Mouse (Mus musculus) urinary bladder, postnatal 14 days (tissue): ENCODE data around the gene Dlg2.

Source experiments
- DNase-seq: peaks from one replicate; pipeline ENCODE4 v3.0.0; 2021; ENCODE audit warnings: low spot score

Dlg2 gene

GRCm38 (mm10) chr7:91442447-91443376 is 966.2 kb downstream of the Dlg2 start:
- DNase-seq, result no peak

DNA sequence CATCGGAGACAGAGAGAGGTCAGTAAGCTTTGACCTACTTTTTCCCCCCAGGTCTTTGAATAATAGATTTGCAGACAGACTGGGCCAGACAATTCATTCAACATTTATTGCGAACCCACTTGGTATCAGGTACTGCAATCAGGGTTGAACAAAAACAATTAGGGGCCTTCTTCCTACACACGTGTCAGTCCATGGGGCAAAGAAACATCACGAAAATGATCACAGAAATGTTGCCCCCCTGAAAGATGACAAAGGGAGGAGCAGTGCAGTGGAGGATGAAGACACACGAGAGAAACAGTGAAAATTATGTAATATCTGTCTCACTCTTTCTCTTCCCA is 966.9 kb downstream of the Dlg2 start:
- DNase-seq, result no peak

DNA sequence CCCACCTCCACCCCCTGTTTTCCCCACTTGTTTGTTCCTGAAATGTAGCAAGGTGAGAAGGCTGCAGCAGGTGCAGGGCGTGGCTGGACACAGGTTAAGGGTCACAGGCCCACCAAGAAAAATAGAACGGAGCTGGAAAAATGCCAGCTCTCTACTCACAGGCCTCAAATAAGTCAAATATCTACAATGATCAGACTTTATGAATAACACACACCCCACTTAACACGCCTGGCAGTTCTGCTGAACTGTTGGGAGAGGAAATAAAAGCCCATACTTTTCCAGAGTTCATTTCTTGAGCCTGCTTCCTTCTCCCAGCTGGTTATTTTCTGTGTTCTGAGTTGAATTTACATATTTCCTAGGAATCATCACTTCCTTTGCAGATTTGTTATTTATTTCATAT is 967.4 kb downstream of the Dlg2 start:
- DNase-seq, result no peak

- DNase-seq, result no peak
Observed at GRCm38 (mm10) chr7:91444728-91445127, 968.3 kb downstream of the Dlg2 start.

DNA sequence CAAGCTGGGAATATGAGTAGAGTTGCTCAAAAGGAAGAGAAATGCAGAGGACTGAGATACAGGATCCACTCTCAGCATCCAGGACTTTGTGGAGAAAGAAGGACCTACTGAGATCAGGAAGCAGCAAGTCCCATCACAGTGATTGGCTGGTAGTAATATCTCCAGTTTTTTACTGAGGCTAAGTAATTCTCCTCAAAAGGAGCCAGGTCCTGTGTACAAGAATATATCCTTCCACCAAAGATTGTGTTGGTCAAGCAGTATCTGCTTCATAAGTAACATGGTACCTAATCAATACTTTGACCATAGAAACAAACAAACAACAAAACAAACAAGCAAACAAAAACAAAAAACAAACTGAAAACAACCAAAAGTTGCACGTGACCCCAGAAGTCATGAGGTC is 980.3 kb downstream of the Dlg2 start:
- no peak for DNase-seq

DNA sequence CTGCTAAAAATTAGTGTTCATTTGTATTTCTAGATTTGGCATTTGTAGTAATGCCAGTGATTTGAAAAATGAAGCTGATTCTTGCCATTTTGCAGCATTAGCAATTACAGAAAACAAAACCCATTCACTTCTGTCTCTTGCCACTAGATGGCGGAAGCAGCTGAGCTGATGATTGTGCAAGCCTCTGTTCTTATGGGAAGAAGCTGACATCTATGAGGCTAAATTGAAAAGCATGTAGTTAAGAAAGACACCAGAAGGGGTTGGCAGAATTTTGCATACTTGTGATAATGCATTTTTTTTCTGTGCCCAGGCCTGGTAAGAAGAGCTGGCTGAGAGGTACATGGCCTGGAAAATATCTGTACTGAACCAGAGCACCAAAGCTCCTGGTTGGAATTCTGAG is 980.7 kb downstream of the Dlg2 start:
- DNase-seq, result peak; percentile 48

- no peak for DNase-seq
Observed at GRCm38 (mm10) chr7:91461352-91461751, 984.9 kb downstream of the Dlg2 start.

DNA sequence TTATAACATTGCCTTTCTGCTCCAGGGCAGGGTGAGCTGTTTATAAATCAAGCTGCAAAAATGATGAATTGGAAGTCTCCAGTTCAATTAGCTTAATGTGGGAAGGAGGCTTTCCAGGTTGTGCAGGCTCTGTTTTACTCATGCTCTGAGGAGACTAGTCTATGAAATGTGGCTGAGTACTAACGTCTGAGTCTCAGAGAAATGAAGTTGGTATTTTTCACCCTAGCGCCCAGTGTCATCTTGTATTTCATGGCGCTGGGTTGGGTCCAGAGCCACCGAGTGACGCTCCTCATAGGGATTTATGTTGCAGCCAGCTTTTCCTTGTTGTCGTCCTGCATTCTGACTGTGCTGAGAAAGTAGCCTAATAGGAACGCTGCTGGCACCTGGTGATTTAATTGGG is 986.8 kb downstream of the Dlg2 start:
- DNase-seq, result no peak

DNA sequence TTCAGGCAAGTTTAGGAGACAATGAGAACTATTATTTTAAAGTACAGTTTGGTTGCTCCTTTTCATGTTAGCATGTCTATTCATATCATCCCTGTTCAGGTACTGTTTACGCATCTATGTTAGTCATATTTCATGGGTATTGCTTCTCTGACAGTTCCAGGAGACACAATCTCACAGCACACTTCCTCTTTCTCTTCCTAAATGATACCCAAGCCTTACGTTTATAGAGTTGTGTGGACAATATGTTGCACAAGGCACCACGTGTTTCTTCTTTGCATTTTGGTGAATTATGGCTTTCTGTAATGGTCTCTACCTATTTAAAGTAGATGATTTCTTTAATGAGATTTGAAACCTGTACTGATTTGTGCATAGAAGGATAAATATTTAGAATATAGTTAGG is 990.6 kb downstream of the Dlg2 start:
- no peak for DNase-seq

DNA sequence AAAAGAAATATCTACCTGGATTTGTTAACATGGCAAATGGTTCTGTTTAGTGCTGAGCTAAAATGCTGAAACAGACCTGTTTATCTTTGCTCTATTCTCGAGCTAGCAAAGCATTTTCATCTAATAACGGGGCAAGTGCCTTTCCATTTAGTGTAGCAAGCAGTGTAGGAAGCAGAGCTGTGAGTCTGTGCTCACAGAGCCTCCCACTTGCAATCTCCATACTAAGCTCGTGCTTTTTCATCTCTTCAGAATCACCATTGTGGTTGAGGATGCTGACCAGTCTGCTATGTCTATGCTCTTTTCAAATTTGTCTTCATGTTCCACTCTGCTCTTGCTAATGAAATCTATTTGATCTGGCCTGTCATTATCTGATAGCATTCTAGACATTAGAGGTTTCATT is 1002.7 kb downstream of the Dlg2 start:
- no peak for DNase-seq

DNA sequence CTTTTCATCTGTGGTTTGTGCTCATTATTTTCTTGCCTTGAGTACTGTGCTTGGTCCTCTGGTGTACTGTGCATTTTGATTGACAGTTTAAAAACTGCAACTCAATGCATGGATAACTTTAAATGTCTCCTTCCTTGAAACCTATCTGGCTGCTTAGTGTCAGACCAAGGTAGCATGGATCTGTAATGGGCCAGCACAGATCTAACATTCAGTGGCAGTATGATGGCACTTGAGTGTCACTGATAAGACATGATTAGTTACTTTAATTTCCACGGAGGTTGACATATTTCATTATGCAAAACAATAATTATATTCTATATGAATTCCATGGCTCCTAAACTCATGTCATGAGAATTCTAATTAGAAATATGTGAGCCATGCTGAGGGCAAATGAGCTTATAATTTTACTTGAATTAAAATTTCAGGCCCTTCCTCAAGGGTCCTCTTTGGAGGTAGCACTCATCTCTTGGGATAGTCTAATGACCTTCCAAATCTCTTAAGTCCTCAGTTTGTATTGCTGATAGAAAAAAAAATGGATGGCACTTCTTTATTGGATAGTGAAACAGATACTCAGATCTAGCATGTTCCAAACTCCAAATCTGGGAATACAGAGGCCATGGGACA is 1005.2 kb downstream of the Dlg2 start:
- DNase-seq, result no peak

GRCm38 (mm10) chr7:91493234-91493633 is 1016.8 kb downstream of the Dlg2 start:
- no peak for DNase-seq

DNA sequence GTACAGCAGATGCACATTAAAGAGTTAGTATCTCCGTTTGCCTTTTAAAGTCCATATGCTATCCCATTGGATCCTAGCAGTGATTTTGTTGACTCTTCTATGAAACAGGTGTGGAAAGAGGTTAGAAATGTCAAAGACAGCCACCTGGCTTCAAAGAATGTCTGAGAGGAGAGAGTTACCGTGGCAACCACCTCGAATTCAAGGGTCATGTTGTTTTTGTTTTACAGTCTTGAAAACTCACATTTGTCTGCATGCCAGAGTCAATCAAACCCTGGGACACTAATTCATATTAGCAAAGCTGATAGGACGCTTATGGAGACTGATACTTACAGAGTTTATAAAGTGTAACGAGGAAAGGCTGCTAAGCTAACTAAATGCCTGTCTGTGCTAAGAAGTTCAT is 1019.1 kb downstream of the Dlg2 start:
- no peak for DNase-seq

GRCm38 (mm10) chr7:91511119-91511518 is 1034.6 kb downstream of the Dlg2 start:
- DNase-seq, result no peak

DNA sequence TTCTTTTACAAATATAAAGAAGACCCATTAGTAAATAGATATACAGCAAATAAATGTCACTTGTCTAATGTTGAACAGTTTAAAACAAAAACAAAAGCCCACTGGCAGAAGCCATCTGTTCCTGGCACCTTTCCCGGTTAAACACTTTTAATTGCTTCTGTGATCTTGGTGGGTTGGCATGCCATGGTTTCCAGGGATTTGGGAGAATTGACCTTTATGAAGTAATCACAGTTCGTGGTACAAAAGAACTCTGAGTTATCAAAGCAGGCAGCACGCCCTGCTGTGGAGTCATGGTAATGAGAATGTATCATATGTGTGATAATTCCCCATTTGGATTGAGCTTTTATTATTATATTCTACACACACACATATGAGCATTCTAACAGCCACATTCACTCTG is 1038.0 kb downstream of the Dlg2 start:
- no peak for DNase-seq

DNA sequence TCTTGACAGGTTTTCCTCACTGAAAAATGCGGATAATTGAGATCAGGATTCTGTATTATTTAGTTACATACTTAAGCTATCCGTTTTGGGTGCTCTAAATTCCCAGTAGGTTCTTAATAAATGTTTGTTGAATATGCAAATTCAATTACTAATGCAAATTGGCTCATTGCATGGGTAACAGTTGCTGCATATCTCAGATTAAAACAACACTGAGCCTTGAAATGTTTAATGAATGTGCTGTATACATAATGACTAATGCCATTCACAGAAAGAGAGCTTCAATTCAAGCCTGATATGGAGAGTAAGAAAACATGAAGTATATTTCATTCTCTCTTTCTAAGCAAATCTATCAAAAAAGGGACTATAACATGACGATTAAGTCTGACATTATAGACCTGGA is 1039.8 kb downstream of the Dlg2 start:
- no peak for DNase-seq

GRCm38 (mm10) chr7:91525859-91526258 is 1049.4 kb downstream of the Dlg2 start:
- no peak for DNase-seq

DNA sequence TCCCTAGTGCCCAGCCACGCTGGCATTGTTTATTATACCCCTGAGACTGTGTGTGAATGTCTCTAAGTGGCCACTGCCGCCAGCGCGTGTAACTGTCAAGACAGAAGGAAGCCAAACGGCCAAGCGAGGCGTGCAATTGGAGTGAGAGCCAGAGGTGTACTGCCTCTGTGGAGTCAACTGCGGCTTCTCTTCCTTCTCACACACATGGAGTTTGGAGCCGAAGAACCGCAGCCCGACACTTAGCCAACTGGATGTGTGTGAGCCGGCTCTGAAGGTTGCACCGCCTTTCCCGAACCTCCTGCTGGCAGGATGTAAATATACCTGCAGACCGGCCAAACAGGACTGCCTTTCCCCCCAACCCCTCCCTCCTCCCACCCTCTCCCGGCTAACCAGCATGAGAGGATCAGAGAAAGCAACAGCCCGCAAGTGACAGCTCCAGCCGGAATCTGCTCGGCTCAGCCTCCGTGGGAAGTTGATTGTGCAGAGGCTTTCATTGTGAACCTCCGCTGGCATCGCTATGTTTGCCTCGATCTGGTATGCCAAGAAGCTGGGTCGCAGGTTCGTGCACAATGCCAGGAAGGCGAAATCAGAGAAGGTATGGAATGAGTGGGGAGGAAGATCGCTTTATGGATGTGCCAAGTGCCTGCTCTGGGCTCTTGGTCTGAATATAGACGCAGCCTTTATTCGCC is 1066.3 kb downstream of the Dlg2 start:
- peak; percentile 9 for DNase-seq

GRCm38 (mm10) chr7:91543286-91543650 is 1066.8 kb downstream of the Dlg2 start:
- DNase-seq, result no peak

GRCm38 (mm10) chr7:91544600-91544999 is 1068.1 kb downstream of the Dlg2 start:
- no peak for DNase-seq

DNA sequence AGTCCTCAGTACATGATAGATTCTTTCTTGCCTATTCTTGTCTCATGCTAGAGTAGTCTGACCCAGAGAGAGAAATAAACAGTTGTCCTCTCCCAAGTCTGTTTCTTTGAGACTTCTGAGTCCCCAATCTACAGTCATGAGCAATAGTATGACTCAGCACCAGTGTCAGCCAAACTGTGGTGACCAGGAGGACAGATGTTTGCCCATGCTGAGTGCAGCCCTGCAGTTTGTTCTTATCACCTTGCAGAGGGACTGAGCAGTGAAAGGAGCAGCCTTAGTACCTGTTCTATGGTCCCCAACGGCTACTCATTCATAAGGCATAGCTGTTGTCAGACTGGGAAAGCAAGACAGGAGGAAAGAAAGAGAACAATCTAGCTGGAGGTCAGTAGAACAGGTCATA is 1072.3 kb downstream of the Dlg2 start:
- DNase-seq, result no peak

DNA sequence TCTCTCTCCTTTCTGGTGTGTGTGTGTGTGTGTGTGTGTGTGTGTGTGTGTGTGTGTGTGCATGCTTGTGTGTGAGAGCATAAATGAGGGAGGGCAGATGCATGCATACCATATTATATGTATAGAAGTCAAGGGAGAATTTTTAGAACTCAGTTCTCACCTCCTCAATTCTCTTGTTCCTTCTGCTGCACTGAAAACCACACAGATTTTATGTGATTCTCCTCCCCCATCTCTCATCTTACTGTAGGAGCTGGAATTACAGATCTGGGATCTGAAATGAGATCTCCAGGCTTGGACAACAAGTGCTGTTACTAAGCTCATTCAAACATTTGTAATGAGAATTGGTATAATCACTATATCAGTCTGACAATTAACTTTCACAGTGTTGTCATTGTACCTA is 1081.1 kb downstream of the Dlg2 start:
- DNase-seq, result no peak

- DNase-seq, result no peak
Observed at GRCm38 (mm10) chr7:91567423-91567822, 1091.0 kb downstream of the Dlg2 start.
